Mouse (Mus musculus) R1 (cell line): ENCODE measurements around the gene Cotl1.

Source experiments
- DNase-seq: peaks from one replicate; pipeline ENCODE4 v3.0.0-alpha.2; 2018; ENCODE audit warnings: low read depth, low spot score

Gene Cotl1

GRCm38 (mm10) chr8:119819316-119819715 is 21.0 kb downstream of the Cotl1 start:
- DNase-seq: no peak

GRCm38 (mm10) chr8:119817446-119817845 is 22.9 kb downstream of the Cotl1 start:
- peak; percentile 44 for DNase-seq

- DNase-seq: no peak
Observed at GRCm38 (mm10) chr8:119816219-119816618, 24.1 kb downstream of the Cotl1 start.

GRCm38 (mm10) chr8:119812650-119813431 is 27.5 kb downstream of the Cotl1 start:
- no peak for DNase-seq

- no peak for DNase-seq
Observed at GRCm38 (mm10) chr8:119811925-119812324, 28.4 kb downstream of the Cotl1 start.

GRCm38 (mm10) chr8:119810953-119811499 is 29.3 kb downstream of the Cotl1 start:
- no peak for DNase-seq

DNA sequence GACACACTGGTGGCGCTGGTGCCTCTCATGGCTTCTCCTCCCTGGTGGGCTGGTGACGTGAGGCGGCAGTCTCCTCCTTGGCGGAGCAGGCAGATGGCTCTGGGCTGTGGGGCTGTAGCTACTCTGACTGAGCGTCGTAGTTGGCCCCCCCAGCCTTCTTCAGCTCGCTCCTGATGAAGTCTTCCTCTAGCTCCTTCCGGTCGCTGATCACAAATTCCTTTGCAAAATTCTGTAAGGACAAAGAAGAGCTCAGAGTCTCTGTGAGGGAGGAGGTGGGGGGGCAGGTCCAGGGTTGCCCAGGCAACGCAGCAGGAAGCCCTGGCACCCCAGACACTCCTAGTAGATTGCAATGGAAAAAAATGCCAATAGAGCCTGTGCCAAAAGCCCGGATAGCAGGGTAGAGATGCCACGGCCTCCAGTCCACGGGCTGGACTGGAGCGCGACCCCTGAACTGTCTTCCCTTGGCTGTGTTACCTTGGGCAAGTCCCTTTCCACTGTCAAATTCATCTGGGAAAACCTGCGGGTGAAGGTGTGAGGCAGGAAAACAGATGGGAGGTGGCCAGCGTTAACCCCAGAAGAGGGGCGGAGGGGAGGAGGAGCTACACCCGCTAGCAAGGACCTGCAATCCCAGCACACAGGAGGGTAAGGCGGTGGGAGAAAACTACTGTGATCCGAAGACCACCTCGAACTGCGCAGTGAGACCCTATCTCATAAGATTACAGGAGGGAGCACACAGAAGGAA is 30.0 kb downstream of the Cotl1 start:
- DNase-seq: peak; percentile 66

- no peak for DNase-seq
Observed at GRCm38 (mm10) chr8:119809620-119810019, 30.7 kb downstream of the Cotl1 start.

- no peak for DNase-seq
Observed at GRCm38 (mm10) chr8:119807687-119808086, 32.7 kb downstream of the Cotl1 start.

GRCm38 (mm10) chr8:119806422-119807263 is 33.7 kb downstream of the Cotl1 start:
- no peak for DNase-seq

- no peak for DNase-seq
Observed at GRCm38 (mm10) chr8:119805275-119805674, 35.1 kb downstream of the Cotl1 start.

GRCm38 (mm10) chr8:119802592-119802991 is 37.8 kb downstream of the Cotl1 start:
- DNase-seq: peak; percentile 89

DNA sequence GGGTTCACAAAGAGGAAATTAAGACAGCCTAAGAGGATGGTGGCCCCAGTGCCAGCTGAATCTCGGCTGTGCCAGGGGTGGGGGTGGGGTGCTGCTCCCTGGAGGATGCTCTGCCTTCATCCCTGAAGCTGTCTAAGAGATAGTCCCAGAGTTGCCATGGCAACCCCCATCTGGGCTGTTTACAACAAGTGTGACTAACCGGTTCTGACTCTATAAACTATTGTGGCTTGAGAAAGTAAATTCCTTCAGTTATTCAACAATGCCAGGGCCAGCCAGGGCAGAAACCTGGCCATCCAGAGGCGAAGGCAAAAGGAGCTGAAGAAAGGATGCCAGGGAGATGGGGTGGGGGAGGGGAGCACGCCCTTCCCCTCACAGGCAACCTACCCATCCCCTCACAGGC is 39.2 kb downstream of the Cotl1 start:
- peak; percentile 33 for DNase-seq

DNA sequence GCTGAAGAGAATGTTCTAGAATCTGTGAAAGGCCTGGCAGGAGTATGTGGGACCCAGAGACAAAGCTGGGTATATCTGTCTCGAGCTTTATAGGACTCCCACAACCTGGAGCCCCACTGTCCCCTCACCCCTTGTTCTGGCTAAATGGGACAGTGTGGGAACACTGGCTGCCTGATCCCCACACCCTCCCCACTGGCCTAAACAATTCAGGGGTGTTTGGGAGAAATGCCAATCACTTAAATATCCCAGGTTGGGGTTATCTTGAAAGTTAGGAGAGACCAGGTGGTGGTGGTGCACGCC is 41.4 kb downstream of the Cotl1 start:
- DNase-seq: no peak

DNA sequence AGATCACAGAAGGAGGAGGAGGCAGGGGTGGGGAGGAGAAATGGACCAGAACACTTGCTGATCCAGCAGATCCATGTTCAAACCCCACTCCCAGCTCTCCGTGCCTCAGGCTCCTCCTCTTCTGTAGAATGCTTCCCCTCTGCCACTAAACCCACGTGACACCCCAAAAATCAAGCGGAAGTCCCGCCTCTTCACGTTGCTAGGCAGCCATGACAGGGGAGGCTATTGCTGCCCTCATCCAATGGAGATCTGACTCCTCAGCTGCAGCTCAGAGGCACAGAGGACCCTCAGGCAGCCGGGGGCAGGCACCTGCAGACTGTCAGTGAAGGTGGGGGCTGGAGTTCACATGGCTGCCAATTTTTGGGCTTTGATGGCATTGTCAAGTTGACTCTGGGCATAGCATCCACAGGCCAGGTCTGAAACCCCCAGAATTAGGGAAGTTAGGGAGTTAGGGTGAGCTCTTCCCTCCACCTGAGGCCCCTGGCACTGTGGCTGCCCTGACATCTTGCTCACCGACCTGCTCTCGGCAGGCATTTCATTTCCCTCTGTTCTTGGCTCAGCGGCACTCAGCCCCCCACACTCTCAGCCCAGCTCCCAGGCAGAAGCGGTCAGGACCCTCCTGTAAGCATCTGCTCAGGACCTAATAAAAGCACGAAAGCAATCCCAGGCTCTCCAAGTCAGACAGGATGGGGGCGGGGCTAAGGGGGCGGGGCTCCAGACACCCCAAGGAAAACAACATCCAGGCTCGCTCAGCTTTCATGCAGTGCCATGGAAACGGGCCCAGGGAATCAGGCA is 42.0 kb downstream of the Cotl1 start:
- peak; percentile 90 for DNase-seq

GRCm38 (mm10) chr8:119795651-119796050 is 44.7 kb downstream of the Cotl1 start:
- no peak for DNase-seq

DNA sequence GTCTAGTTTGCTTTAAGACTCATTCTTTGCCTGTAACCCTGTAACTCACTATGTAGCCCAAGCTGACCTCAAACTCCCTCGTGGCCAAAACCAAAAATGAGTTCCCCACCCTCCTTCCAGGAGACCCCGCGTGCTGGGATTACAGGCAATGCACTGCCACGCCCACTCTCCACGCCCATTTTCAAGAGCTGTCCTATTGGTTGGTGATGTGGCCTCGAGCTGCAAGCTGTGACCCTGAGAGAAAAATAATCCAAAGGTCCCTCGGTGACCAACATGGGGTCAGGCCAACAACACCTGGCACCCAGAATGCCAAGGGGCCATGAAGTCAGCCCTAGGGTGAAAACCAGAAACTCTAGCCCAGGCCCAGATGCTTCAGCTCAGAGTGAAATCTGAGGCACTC is 45.7 kb downstream of the Cotl1 start:
- peak; percentile 25 for DNase-seq

- DNase-seq: peak; percentile 61
Observed at GRCm38 (mm10) chr8:119791804-119792704, 48.3 kb downstream of the Cotl1 start.

DNA sequence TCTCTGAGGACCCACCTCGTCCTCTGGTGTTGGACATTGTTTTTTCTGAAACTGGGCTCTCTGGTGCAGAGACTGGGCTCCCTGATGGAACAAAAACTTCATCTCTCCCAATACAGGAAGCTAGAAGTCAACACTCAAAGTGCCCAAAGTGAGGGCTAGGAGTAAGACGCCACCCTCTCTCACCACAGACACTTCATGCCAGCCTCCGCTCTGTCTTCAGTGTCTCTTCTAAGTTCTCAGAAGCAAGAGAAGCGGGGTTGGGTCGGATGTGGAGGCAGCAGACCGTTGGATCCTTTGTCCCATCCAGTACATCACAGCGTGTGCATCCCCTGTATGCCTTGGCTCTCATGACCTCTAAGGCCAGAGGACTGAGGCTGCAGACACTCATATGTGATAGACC is 50.8 kb downstream of the Cotl1 start:
- DNase-seq: no peak
